Mouse (Mus musculus): ENCODE results near the gene Arhgdib. TPM values are rescaled to one million over a fixed set of nuclear protein-coding genes. Genes with fewer than 3 reads are reported as not detected.
"Not testable (repeated sequence)": the region's sequence is repeated elsewhere in the genome, so short reads cannot be mapped to it uniquely, and the experiment has no call there.

Arhgdib gene
- polyA plus RNA-seq (2012; rRNA removed): 54.6 and 61.2 TPM in 2 replicates

- no peak for DNase-seq (ENCODE audit: low read depth, low spot score)
- 52% methylated on average over 12 of the region's 12 CpGs for WGBS
These were observed at the start of gene Arhgdib for GRCm38 (mm10) chr6:136941051-136942021. Arhgdib (minus strand) TSS chr6:136941899.

- 25% methylated on average over 8 of the region's 8 CpGs for WGBS
- no peak for DNase-seq (ENCODE audit: low read depth, low spot score)
These were observed 48.9 kb upstream of the Arhgdib start for GRCm38 (mm10) chr6:136990557-136990956.

- DNase-seq (ENCODE audit: low read depth, low spot score): no peak
- 32% methylated on average over 11 of the region's 11 CpGs for WGBS
These were observed 48.3 kb upstream of the Arhgdib start for GRCm38 (mm10) chr6:136989824-136990497.

GRCm38 (mm10) chr6:136988536-136989060 is 46.9 kb upstream of the Arhgdib start:
- no peak for DNase-seq (ENCODE audit: low read depth, low spot score)
- WGBS: 79% methylated on average over 7 of the region's 7 CpGs

- 61% methylated on average over 11 of the region's 11 CpGs for WGBS
- no peak for DNase-seq (ENCODE audit: low read depth, low spot score)
These were observed 45.0 kb upstream of the Arhgdib start for GRCm38 (mm10) chr6:136986718-136987117.

GRCm38 (mm10) chr6:136986019-136986418 is 44.3 kb upstream of the Arhgdib start:
- 35% methylated on average over 13 of the region's 13 CpGs for WGBS
- no peak for DNase-seq (ENCODE audit: low read depth, low spot score)

- DNase-seq (ENCODE audit: low read depth, low spot score): no peak
- WGBS: 75% methylated on average over 7 of the region's 7 CpGs
These were observed 41.5 kb upstream of the Arhgdib start for GRCm38 (mm10) chr6:136983201-136983600.

- no peak for DNase-seq (ENCODE audit: low read depth, low spot score)
These were observed 40.9 kb upstream of the Arhgdib start for GRCm38 (mm10) chr6:136982581-136982980.

GRCm38 (mm10) chr6:136980331-136980746 is 38.6 kb upstream of the Arhgdib start:
- DNase-seq (ENCODE audit: low read depth, low spot score): no peak
- 20% methylated on average over 3 of the region's 3 CpGs for WGBS

More at GRCm38 (mm10) chr6:136982581-136982980, 40.9 kb upstream of the Arhgdib start:
- WGBS: 34% methylated on average over 6 of the region's 6 CpGs

- WGBS: 81% methylated on average over 23 of the region's 23 CpGs
- no peak for DNase-seq (ENCODE audit: low read depth, low spot score)
These were observed 37.8 kb upstream of the Arhgdib start for GRCm38 (mm10) chr6:136979274-136980082.

GRCm38 (mm10) chr6:136968877-136969276 is 27.2 kb upstream of the Arhgdib start:
- 27% methylated on average over 4 of the region's 4 CpGs for WGBS
- not testable (repeated sequence) for DNase-seq (ENCODE audit: low read depth, low spot score)

- 74% methylated on average over 4 of the region's 4 CpGs for WGBS
- no peak for DNase-seq (ENCODE audit: low read depth, low spot score)
These were observed 25.8 kb upstream of the Arhgdib start for GRCm38 (mm10) chr6:136967466-136967865.

- DNase-seq (ENCODE audit: low read depth, low spot score): no peak
- WGBS: 69% methylated on average over 10 of the region's 10 CpGs
These were observed 24.2 kb upstream of the Arhgdib start for GRCm38 (mm10) chr6:136965912-136966311.

GRCm38 (mm10) chr6:136964609-136965510 is 23.2 kb upstream of the Arhgdib start:
- WGBS: 57% methylated on average over 13 of the region's 13 CpGs
- DNase-seq (ENCODE audit: low read depth, low spot score): no peak

GRCm38 (mm10) chr6:136962957-136963356 is 21.3 kb upstream of the Arhgdib start:
- 87% methylated on average over 11 of the region's 11 CpGs for WGBS
- no peak for DNase-seq (ENCODE audit: low read depth, low spot score)

GRCm38 (mm10) chr6:136959131-136959530 is 17.4 kb upstream of the Arhgdib start:
- no peak for DNase-seq (ENCODE audit: low read depth, low spot score)
- 47% methylated on average over 11 of the region's 11 CpGs for WGBS

GRCm38 (mm10) chr6:136957062-136957461 is 15.4 kb upstream of the Arhgdib start:
- no peak for DNase-seq (ENCODE audit: low read depth, low spot score)
- WGBS: 60% methylated on average over 7 of the region's 7 CpGs

- 81% methylated on average over 3 of the region's 3 CpGs for WGBS
- DNase-seq (ENCODE audit: low read depth, low spot score): no peak
These were observed 13.5 kb upstream of the Arhgdib start for GRCm38 (mm10) chr6:136955240-136955639.

Measured in large intestine, adult 2 months (tissue).